Mouse (Mus musculus) right cerebral cortex, adult 18-20 months (tissue): Measurements from ENCODE around the gene Frmd5.
A peak's percentile ranks its signal among the peaks of the same experiment; 100 is the strongest.

Source experiments
- DNase-seq: peaks from one replicate; pipeline ENCODE4 v3.0.0; 2022; ENCODE audit warnings: mixed read lengths

Frmd5 gene

DNA sequence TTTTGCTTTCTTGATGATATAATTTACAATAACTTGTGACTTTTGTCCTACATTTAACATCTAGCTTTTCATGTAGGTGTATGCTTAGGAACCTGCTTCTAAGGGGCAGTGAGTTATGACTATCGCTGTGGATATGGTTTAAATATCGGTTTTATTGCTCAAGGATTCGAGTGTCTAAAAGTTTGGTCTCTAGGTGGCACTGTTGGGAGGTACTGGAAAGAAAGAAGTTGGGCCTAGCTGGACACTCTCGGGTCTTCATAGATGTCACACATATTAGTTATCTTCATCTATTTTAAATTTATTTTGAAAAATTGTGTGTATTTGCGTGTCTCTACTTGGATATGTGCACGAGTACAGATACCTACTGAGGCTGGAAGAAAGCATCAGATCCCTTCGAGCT lies 127.2 kb downstream of the Frmd5 start:
- DNase-seq, result no peak

DNA sequence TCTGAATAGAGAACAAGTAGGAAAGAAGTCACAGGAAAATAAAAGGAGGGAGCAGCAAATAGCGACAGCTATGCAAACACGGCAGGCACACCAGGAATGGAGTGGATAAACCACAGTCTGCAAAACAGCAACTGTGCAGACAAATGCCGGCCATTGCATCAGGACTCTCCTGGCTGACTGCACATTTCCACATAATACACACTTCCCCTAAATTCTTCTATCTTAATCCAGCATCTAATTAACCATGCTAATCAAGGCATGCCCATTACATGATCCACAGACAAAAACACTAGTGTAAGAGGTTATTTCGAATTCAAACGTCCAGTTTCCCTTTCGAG lies 129.3 kb downstream of the Frmd5 start:
- no peak for DNase-seq

GRCm38 (mm10) chr2:121676951-121677648 lies 129.8 kb downstream of the Frmd5 start:
- DNase-seq, result no peak

DNA sequence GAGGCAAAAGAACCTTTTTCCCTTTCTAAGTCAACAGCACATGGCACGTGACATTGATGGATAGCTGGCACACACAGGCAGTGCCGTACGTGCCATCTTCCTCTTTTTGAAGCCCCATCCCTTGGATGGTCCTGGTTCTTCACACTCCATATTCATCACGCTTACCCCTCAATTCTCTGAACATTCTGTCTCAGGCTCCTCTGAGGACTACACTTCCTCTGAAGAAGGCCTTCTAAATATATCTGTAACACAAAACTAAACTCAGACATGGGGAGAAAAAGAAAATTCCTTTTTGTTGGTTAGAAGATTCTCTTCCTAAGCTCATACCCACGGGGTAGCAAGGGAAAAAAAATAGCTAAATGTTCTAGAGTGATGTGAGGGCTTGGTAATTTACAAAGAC lies 131.0 kb downstream of the Frmd5 start:
- no peak for DNase-seq

DNA sequence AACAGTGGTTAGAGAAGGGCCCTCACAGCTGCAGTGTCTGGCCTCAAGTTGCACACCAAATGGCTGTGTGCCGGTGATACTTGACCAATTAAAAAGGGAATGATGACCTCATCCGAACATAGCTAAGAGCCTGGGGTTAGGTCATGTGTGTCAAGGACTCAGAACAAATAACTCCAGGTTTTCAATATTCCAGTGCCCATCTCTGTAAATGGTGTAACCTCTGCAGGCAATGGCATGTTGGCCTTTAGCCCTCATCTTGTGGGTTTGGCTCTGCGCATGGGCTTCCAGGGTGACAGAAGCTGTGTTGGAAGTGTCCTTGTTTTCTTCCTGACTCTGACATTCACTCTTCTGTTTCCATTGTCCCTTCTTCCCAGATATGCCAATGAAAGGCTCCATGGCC lies 131.8 kb downstream of the Frmd5 start:
- DNase-seq, result no peak

DNA sequence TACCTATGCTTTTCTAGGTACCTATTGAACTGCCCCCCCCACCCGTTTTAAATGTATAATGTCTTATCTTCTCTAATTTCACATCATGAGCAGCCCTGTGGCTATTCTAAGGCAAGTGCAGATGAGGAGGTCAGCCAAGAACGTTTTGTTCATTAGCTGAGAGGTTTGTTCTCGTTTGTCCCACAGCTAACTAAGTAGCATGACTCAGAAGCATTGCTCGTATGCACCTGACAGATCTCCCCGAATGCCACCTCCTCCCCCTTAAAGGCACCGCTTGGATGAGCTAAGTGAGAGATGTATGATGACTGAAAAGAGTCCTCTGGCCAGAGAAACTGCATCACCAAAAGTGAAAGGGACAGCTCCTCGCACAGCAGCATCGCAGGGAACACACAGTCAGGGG lies 132.7 kb downstream of the Frmd5 start:
- peak; percentile 44 for DNase-seq

DNA sequence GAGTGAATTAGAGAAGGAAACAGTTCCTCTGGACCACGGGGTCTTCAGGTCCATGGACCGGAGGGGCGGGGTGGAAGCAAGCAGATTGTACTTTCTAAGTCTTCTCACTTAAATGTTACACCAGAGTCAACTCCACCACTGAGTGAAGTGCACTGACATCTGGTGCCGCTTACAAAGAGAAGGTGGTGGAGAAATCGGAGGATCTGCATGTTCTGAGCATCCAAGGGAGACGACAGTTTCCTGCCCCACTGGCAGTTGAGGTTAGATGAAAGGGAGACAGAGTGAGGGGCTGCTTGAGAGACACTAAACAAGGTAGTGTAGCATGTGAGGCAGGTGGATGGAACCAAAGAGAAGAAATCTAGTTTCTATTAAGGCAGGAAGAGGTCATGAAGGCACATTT lies 137.0 kb downstream of the Frmd5 start:
- DNase-seq, result no peak

DNA sequence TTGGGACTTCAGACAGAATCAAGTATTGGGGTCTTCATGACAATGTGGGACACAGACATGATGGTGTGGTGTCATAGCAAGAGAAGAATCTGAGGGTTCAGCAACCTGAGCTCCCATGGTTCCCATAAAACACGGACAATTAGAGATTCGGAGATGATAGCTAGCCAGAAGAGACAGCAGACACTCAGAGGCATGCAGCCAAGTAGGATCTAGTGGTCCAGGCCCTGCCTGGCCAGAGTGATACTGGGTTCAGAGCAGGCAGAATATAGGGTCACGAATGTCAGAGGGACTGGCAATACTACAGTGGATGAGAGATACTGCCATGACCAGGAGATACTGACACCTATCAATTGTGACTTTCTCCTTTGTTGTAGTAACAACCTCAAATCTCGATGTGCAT lies 138.6 kb downstream of the Frmd5 start:
- DNase-seq, result no peak

DNA sequence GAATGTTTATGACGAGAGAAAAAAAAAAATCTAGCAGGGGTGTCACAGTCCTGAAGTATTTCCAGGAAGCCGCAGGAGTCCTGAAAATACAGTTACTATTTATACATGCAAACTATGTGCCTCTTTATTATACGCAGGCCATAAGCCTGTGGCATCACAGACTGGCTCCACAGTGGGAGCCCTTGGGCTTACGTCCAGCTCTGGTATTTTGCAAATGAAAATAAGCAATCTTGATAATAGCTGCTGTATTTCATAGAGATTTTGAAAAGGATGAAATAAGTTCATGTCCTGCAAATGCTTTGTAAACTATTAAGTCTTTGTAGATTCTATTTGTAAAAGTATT lies 145.8 kb downstream of the Frmd5 start:
- DNase-seq, result no peak

DNA sequence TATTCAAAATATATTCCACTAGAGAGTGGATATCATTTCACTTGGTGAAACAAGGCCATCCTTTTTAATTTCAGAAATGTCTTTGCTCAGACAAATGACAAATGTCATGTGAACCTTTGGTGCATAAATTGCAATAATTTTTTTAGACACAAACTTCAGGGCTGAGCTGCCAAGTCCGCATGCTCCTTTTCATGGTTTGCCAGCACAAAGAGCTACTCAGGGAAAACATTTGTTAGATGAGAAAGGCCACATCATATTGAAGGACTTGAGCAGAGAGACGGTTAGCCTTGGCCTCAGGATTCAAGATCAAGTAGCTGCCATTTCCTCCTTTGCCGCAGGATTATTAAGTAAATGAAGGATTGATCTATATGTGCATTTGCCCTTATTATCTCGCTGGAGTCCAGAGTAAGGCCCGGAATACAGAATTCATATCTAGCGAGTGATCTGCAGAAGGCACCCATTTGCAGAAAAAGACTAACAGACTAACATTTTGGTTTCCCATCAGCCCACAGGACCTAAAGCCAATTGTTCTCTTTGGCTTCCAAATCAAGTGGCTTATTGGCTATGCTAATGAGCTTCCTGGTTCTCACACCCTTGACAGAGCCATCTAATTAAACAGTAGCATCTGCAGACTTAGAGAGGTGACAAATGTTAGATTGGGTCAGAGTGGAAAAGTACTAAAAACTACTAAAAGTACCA lies 146.3 kb downstream of the Frmd5 start:
- no peak for DNase-seq

DNA sequence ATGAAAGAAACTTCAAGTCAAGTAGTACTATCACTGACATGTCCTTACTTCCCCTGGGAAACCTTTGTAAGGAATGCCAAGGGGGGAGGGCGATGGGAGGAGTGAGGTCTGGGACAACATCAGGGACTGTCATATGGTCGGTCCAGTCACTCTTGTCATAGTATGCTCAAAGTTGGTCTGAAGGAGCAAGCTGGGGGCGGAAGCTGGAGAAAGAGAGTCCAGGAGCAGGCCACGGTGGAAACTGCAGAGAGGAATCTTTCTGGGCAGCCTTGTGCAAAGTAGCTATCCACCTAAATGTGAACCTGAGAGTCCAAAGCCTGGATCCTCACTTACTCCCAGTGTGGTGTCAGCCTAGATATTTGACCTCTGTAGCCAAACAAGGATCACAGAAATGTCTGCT lies 147.5 kb downstream of the Frmd5 start:
- DNase-seq, result no peak

DNA sequence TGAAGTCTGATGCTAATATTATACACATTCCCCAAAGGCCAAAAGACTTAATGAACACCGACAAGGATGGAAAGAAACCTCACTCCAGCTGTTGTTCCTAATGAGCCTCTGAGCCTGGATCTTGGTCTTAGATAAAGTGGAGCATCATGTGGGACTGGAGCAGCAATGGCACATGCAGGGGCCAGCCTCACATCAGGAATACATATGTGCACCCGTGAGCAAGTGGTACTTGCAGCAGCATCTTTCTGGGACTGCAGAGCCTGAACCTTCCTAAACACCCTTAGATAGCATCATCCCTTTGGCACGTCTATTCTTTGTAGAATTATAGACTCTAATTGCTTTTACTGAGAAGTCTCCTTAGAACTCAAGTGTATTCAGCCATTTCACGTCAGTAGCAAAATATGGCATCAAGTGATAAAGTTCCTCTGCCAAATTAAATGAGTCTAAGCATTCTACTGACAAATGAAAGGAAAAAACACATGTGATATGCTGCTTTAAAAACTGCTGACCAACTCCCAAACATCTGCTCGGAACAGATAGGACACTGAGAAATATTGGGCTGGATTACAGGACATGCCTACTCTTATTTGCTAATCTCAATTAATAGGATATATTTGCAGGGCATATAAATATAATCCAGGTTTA lies 148.6 kb downstream of the Frmd5 start:
- DNase-seq, result no peak

GRCm38 (mm10) chr2:121655966-121656365 lies 150.9 kb downstream of the Frmd5 start:
- DNase-seq, result no peak

DNA sequence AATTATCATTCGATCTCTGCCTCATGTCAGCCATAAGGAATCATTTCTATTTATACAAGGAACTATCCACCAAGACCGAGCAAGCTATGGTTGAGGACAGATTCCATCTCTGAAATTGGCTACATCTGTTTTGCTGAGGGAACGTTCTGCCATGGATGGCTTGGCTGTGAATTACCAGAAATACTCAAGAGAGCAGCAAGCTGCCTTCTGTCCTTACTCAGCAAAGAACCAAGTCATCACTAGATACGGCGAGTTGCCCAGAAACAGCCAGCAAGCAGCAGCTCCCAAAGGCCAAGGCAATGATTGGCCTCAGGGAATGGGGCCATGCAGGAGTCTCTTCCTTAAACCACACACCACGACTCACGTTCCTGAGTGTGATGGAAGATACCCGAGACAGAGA lies 151.8 kb downstream of the Frmd5 start:
- peak; percentile 46 for DNase-seq

GRCm38 (mm10) chr2:121646528-121646927 lies 160.4 kb downstream of the Frmd5 start:
- DNase-seq, result no peak

DNA sequence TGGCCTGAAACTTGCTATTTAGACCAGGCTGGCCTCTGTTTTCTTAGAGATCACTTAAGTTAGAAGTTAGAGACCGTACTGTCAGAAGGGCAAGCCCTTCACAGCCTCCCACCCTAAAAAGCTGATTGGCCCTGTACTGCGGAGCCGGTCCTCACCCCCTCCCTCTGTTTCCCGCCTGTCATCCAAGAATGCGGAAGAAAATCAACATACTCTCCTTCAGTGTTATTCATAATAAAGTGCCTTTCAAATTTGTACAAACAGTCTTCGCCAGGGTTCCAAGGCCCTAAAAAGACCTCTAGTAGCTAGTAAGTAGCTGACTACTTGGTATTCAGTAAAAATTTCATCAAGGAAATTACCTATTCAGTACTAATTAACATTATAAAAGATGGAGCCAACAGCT lies 164.0 kb downstream of the Frmd5 start:
- no peak for DNase-seq

DNA sequence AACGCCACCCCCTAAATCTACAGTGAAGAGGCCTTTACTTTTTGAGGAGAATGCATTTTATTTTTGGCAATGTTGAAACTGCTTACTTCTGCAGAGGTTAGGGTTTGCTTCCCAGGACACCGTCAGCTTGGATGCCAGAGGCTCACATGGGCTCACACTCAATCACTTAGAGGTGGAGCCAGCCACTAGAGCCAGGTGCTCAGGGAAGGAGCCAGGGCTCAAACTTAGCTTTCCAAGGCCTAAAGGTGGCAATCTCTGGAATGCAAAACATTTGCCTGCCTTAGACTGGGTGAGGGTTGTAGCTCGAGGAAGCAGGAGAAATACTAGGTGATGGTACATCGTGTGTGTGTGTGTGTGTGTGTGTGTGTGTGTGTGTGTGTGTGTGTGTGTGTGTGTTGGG lies 174.8 kb downstream of the Frmd5 start:
- no peak for DNase-seq

- no peak for DNase-seq
These were observed 176.6 kb downstream of the Frmd5 start for GRCm38 (mm10) chr2:121630286-121630685.

DNA sequence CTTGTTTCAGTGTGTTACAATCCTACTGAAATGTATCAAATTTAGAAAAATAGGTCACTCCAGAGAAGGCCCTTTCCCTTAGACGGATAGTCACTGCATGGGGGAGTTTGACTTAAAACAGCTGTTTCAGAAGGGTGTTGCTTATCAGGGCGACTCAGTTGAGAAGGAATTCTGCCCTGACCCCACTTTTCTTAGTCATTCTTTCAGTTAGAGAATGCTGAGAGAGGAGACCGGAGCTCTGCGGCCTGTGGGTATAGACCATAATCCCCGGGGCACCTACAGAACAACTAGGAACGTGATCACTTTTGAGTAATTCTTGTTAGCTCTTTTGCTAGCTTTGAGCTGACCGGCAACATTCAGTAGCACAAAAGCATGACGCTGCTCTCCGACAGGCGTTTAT lies 178.6 kb downstream of the Frmd5 start:
- no peak for DNase-seq

DNA sequence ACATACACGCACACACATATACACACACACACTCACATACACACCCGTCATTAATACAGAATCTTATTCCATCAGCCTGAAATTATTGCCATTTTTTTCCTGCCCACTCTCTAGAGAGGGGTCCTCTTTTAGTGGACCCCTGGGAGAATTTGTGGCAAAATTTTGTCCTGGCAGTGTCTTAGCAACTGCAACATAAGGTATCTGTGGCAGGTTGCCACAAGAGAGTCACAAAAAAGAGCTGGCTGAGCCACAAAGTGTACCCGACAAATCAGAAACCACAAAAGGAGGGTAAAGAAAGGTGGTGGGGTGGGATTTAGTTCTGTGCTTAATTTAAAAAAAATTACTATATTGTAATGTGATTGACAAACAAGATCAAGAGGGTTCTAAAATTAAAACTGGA lies 181.0 kb downstream of the Frmd5 start:
- DNase-seq, result no peak

DNA sequence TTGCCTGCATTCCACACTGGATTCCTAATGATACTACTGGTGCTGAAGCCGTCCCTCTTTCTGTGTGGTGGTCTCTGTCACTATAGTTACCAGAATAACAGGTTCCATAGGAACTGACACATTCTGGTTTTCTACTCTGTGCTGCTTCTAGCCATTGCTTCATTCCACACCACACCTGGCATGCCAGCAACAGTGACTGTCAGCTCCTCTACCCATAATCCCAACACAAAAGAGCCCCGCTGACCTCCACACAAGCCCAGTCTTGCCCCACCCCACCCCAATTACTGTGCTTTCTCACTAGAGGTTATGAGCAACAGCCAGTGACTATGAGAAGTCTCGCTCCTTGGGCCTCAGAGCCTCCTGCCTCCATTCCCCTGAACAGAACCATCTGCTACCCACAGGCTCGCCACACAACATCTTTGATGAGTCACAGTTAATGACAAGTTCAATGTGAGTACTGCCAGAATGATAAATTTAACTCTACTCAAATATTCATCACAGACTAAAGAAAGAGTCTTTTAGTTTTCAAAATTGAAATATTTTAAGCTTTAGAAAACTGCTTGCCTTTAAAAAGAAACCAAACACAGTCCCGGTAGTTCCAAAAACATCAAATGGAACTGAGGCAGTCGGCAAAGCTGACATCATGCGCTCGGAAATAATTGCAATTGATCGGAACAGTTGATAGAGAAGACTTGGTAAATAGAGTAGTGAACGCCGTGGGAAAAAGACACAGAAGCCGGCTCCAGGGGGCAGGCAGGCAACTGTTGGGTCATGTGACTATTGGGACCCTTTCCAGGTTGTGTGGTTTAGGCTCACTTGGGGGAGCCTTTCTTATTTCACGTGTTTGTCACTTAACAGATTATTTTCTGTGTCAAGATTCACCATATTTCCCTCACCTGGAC lies 185.4 kb downstream of the Frmd5 start:
- DNase-seq, result peak; percentile 75

GRCm38 (mm10) chr2:121620582-121621261 lies 186.2 kb downstream of the Frmd5 start:
- no peak for DNase-seq

DNA sequence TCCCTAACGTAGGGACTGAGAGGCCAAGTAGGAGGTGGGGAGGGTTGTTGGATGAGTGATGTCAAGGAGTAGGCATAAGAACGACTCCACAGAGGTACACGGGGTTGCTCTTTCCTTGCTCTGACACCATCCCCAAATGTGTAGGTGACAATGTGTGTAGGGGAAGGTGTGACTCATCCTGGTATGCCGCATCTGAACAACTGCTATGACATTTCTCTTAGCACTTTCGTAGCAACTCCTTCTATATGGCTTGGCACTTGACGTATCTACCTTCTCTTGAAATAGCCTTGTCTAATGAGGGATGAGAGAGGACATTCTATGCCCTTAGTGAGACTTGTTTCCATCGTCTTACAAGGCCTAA lies 191.7 kb downstream of the Frmd5 start:
- DNase-seq, result peak; percentile 63
